Mouse (Mus musculus): ENCODE measurements at regions not wholly inside any gene's neighbourhood (a gene's known extent, or its start where the extent isn't known, plus 50 kb on each side); places are given as distances from the start of the nearest gene placed in this dataset.
A peak's percentile ranks its signal among the peaks of the same experiment; 100 is the strongest.

- H3K4me3 ChIP-seq: no peak overlapping the region
- H3K4me2 ChIP-seq: no peak overlapping the region
- ATAC-seq (ENCODE audit: extremely low read depth, insufficient number of reproducible peaks, low FRiP score, low TSS enrichment): no peak
- no peak overlapping the region for H3K27ac ChIP-seq (replicated peaks)
- H3K9me3 ChIP-seq: no peaks in the 10 kb centered on the region
- WGBS: 55% methylated on average over 3 of the region's 3 CpGs
- no peaks in the 10 kb centered on the region for H3K36me3 ChIP-seq
- H3K9ac ChIP-seq: peak overlapping the region; percentile 37; the same call in 1 of the 2 replicates
- H3K4me1 ChIP-seq: peaks cover 49% of the 10 kb centered on the region
- H3K27me3 ChIP-seq (replicated peaks): no peaks in the 10 kb centered on the region
Observed at GRCm38 (mm10) chr1:190067181-190067580, 103.3 kb downstream of the Prox1 start.

- no peaks in the 10 kb centered on the region for H3K36me3 ChIP-seq
- H3K4me1 ChIP-seq: peaks cover 56% of the 10 kb centered on the region
- no peak for ATAC-seq (ENCODE audit: extremely low read depth, insufficient number of reproducible peaks, low FRiP score, low TSS enrichment)
- no peak overlapping the region for H3K9ac ChIP-seq
- H3K27me3 ChIP-seq (replicated peaks): no peaks in the 10 kb centered on the region
- no peak overlapping the region for H3K4me2 ChIP-seq
- H3K27ac ChIP-seq (replicated peaks): no peak overlapping the region
- no peaks in the 10 kb centered on the region for H3K9me3 ChIP-seq
- WGBS: 55% methylated on average over 9 of the region's 9 CpGs
- H3K4me3 ChIP-seq: no peak overlapping the region
Observed at GRCm38 (mm10) chr1:190066426-190066825, 104.1 kb downstream of the Prox1 start.

DNA sequence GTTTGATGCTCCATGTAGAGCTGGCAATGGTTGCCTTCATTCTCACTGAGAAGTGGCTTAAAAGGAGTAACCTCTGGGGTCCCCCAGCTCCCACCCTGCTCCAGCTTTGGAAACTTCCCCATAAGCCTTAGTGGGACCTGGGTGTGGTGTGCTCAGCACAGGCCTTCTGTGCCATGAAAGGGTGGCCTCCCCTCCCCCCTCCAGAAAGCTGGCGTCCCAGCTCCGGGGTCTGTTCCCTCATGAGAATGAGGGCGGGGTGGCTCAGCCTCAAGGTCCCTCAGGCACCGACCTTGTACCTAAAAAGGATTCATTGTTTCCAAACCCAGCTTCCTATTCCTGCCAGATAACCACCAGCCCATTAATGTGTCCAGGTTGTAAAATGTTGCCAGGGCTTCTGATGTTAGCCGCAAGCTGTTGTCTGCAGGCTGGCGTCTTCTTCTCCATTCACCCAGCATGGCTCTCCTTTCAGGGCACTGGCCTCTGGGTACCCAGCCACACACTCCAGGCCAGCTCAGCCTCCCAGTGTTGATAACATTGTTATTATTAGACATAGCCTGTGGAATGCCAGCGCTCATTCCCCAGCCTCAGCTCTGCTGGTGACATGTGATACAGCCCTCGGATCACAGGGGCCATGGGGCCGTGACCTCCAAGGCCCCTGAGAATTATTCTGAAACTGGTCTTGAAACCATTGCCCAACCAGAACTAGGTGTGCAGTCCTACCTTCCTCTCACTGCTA is 108.8 kb downstream of the Prox1 start:
- H3K27ac ChIP-seq (replicated peaks): peak overlapping the region; percentile 95
- no peaks in the 10 kb centered on the region for H3K9me3 ChIP-seq
- peak overlapping the region; percentile 44 for H3K4me2 ChIP-seq

GRCm38 (mm10) chr1:190059025-190059424 is 111.5 kb downstream of the Prox1 start:
- 59% methylated on average over 3 of the region's 3 CpGs for WGBS
- no peak for ATAC-seq (ENCODE audit: extremely low read depth, insufficient number of reproducible peaks, low FRiP score, low TSS enrichment)
- no peak overlapping the region for H3K9ac ChIP-seq
- no peaks in the 10 kb centered on the region for H3K27me3 ChIP-seq (replicated peaks)
- H3K4me3 ChIP-seq: no peak overlapping the region
- H3K4me1 ChIP-seq: peaks cover 37% of the 10 kb centered on the region
- H3K9me3 ChIP-seq: no peaks in the 10 kb centered on the region
- no peak overlapping the region for H3K4me2 ChIP-seq
- H3K36me3 ChIP-seq: no peaks in the 10 kb centered on the region
- H3K27ac ChIP-seq (replicated peaks): no peak overlapping the region

More for the DNA sequence above, 108.8 kb downstream of the Prox1 start:
- Histone ChIP-seq H3K9ac (peak overlapping the region; percentile 58; the same call in 1 of the 2 replicates), H3K4me3 (no peak overlapping the region), H3K4me1 (peaks cover 46% of the 10 kb centered on the region), H3K27me3 (replicated peaks) (no peaks in the 10 kb centered on the region), H3K36me3 (no peaks in the 10 kb centered on the region)
- peak; percentile 75; the same call in 1 of the 2 replicates for ATAC-seq (ENCODE audit: extremely low read depth, insufficient number of reproducible peaks, low FRiP score, low TSS enrichment)
- WGBS: 19% methylated on average over 9 of the region's 9 CpGs

GRCm38 (mm10) chr1:190056931-190057330 is 113.6 kb downstream of the Prox1 start:
- no peaks in the 10 kb centered on the region for H3K27me3 ChIP-seq (replicated peaks)
- no peak overlapping the region for H3K4me3 ChIP-seq
- WGBS: 59% methylated on average over 2 of the region's 2 CpGs
- peaks cover 26% of the 10 kb centered on the region for H3K4me1 ChIP-seq
- no peak overlapping the region for H3K9ac ChIP-seq
- H3K36me3 ChIP-seq: no peaks in the 10 kb centered on the region
- 0 out of 2 replicates have a peak overlapping the region, but pooled peaks have one; percentile 12 for H3K27ac ChIP-seq (replicated peaks)
- no peaks in the 10 kb centered on the region for H3K9me3 ChIP-seq
- H3K4me2 ChIP-seq: no peak overlapping the region
- no peak for ATAC-seq (ENCODE audit: extremely low read depth, insufficient number of reproducible peaks, low FRiP score, low TSS enrichment)

DNA sequence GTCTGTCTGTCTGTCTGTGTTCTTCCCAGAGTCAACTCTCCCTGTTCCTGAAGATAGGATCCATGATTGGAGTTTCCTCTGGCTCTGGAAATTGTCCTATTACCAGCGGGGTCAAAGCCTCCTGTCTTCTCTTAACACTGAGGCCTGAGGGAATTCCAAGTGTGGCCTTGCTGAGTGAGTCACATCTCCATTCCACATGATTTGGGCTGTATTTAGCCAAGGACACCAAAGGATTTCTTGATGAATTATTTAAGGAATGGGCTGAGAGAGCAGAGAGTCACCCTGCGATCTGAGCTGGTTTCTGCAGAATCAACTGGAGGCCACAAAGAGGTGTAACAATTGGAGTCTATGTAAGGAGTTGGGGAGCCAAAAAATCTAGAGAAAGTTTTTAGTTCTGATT is 118.6 kb downstream of the Prox1 start:
- H3K9me3 ChIP-seq: peaks cover 7% of the 10 kb centered on the region
- H3K36me3 ChIP-seq: no peaks in the 10 kb centered on the region
- ATAC-seq (ENCODE audit: extremely low read depth, insufficient number of reproducible peaks, low FRiP score, low TSS enrichment): no peak
- no peak overlapping the region for H3K9ac ChIP-seq
- no peaks in the 10 kb centered on the region for H3K27me3 ChIP-seq (replicated peaks)
- 82% methylated on average over 2 of the region's 2 CpGs for WGBS
- no peak overlapping the region for H3K4me3 ChIP-seq
- H3K4me1 ChIP-seq: peaks cover 12% of the 10 kb centered on the region
- no peak overlapping the region for H3K4me2 ChIP-seq
- no peak overlapping the region for H3K27ac ChIP-seq (replicated peaks)

GRCm38 (mm10) chr1:190048521-190049170 is 121.9 kb downstream of the Prox1 start:
- no peak for ATAC-seq (ENCODE audit: extremely low read depth, insufficient number of reproducible peaks, low FRiP score, low TSS enrichment)
- H3K4me1 ChIP-seq: peaks cover 13% of the 10 kb centered on the region
- H3K36me3 ChIP-seq: no peaks in the 10 kb centered on the region
- no peaks in the 10 kb centered on the region for H3K27me3 ChIP-seq (replicated peaks)
- no peak overlapping the region for H3K27ac ChIP-seq (replicated peaks)
- 55% methylated on average over 2 of the region's 2 CpGs for WGBS
- H3K4me3 ChIP-seq: no peak overlapping the region
- no peak overlapping the region for H3K4me2 ChIP-seq
- peaks cover 7% of the 10 kb centered on the region for H3K9me3 ChIP-seq
- no peak overlapping the region for H3K9ac ChIP-seq

DNA sequence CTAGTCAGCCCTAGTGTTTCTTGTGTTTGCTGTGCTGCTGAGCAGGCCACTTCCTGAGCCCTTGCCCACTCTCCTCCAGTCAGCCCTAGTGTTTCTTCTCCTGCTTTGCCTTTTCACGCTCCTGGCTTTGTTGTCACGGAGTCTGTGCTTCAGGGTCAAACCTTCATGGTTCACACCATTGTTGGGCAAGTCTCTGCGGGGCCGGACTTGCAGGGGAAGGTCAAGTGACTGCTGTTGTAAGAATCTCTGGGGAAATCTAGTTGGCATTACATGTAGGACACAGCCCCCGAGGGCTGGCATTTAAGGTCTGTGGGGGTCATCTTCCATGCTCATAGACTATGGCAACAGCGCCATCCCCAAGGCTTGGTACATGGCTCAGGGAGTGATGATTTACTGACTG is 123.3 kb downstream of the Prox1 start:
- Histone ChIP-seq H3K9ac (no peak overlapping the region), H3K4me2 (no peak overlapping the region), H3K4me3 (no peak overlapping the region), H3K9me3 (peaks cover 7% of the 10 kb centered on the region), H3K36me3 (no peaks in the 10 kb centered on the region), H3K27me3 (replicated peaks) (no peaks in the 10 kb centered on the region), H3K4me1 (peaks cover 14% of the 10 kb centered on the region), H3K27ac (replicated peaks) (no peak overlapping the region)
- WGBS: 71% methylated on average over 6 of the region's 6 CpGs
- no peak for ATAC-seq (ENCODE audit: extremely low read depth, insufficient number of reproducible peaks, low FRiP score, low TSS enrichment)

GRCm38 (mm10) chr1:190045797-190046196 is 123.6 kb upstream of the Smyd2 start:
- ATAC-seq (ENCODE audit: extremely low read depth, insufficient number of reproducible peaks, low FRiP score, low TSS enrichment): no peak
- Histone ChIP-seq H3K36me3 (no peaks in the 10 kb centered on the region), H3K9me3 (peaks cover 7% of the 10 kb centered on the region), H3K4me3 (no peak overlapping the region), H3K4me1 (peaks cover 14% of the 10 kb centered on the region), H3K4me2 (no peak overlapping the region), H3K9ac (no peak overlapping the region), H3K27me3 (replicated peaks) (no peaks in the 10 kb centered on the region), H3K27ac (replicated peaks) (no peak overlapping the region)
- WGBS: 30% methylated on average over 1 of the region's 1 CpGs

GRCm38 (mm10) chr1:190044036-190044435 is 121.9 kb upstream of the Smyd2 start:
- Histone ChIP-seq H3K9ac (no peak overlapping the region), H3K27ac (replicated peaks) (no peak overlapping the region), H3K9me3 (no peaks in the 10 kb centered on the region), H3K4me3 (no peak overlapping the region), H3K36me3 (no peaks in the 10 kb centered on the region), H3K27me3 (replicated peaks) (no peaks in the 10 kb centered on the region), H3K4me2 (no peak overlapping the region), H3K4me1 (peaks cover 12% of the 10 kb centered on the region)
- no peak for ATAC-seq (ENCODE audit: extremely low read depth, insufficient number of reproducible peaks, low FRiP score, low TSS enrichment)
- WGBS: 37% methylated on average over 3 of the region's 3 CpGs

- peaks cover 11% of the 10 kb centered on the region for H3K4me1 ChIP-seq
Observed at GRCm38 (mm10) chr1:190043156-190043555, 121.0 kb upstream of the Smyd2 start.

GRCm38 (mm10) chr1:190042197-190042596 is 120.0 kb upstream of the Smyd2 start:
- Histone ChIP-seq H3K9me3 (no peaks in the 10 kb centered on the region), H3K27me3 (replicated peaks) (no peaks in the 10 kb centered on the region), H3K4me3 (no peak overlapping the region), H3K4me2 (no peak overlapping the region), H3K4me1 (peaks cover 19% of the 10 kb centered on the region), H3K36me3 (no peaks in the 10 kb centered on the region), H3K9ac (no peak overlapping the region), H3K27ac (replicated peaks) (no peak overlapping the region)
- no peak for ATAC-seq (ENCODE audit: extremely low read depth, insufficient number of reproducible peaks, low FRiP score, low TSS enrichment)
- WGBS: 64% methylated on average over 4 of the region's 4 CpGs

More at GRCm38 (mm10) chr1:190043156-190043555, 121.0 kb upstream of the Smyd2 start:
- no peak overlapping the region for H3K4me2 ChIP-seq
- H3K27me3 ChIP-seq (replicated peaks): no peaks in the 10 kb centered on the region
- no peaks in the 10 kb centered on the region for H3K9me3 ChIP-seq
- no peak overlapping the region for H3K9ac ChIP-seq
- no peak for ATAC-seq (ENCODE audit: extremely low read depth, insufficient number of reproducible peaks, low FRiP score, low TSS enrichment)
- no peak overlapping the region for H3K27ac ChIP-seq (replicated peaks)
- H3K4me3 ChIP-seq: no peak overlapping the region
- WGBS: 68% methylated on average over 10 of the region's 10 CpGs
- H3K36me3 ChIP-seq: no peaks in the 10 kb centered on the region

Data from heart, embryonic 13.5 days (tissue).